Mouse (Mus musculus) cerebellum, postnatal 4 days (tissue): ENCODE measurements at regions not wholly inside any gene's neighbourhood (a gene's known extent, or its start where the extent isn't known, plus 50 kb on each side); places are given as distances from the start of the nearest gene placed in this dataset.

Source experiments
- DNase-seq, 2 experiments: peaks; one replicate each; pipeline ENCODE4 v3.0.0; 2022; ENCODE audit warnings: low spot score in 2 of 2, mixed read lengths in 1 of 2

GRCm38 (mm10) chr19:14191820-14192219 is 278.5 kb downstream of the Olfr1505 start:
- DNase-seq, result no peak

- DNase-seq, result no peak
Observed at GRCm38 (mm10) chr19:14197864-14198263, 284.5 kb downstream of the Olfr1505 start.

GRCm38 (mm10) chr19:14220507-14220909 is 307.2 kb downstream of the Olfr1505 start:
- no peak for DNase-seq

GRCm38 (mm10) chr19:14225061-14225696 is 311.8 kb downstream of the Olfr1505 start:
- DNase-seq, result no peak

- no peak for DNase-seq
Observed at GRCm38 (mm10) chr19:14225787-14226186, 312.5 kb downstream of the Olfr1505 start.

GRCm38 (mm10) chr19:14226521-14226920 is 313.2 kb downstream of the Olfr1505 start:
- DNase-seq, result no peak

GRCm38 (mm10) chr19:14243565-14243964 is 330.2 kb downstream of the Olfr1505 start:
- DNase-seq, result no peak

- no peak for DNase-seq
Observed at GRCm38 (mm10) chr19:14246973-14247614, 333.8 kb downstream of the Olfr1505 start.

- peak in 1 of 2 experiments; percentile 32 for DNase-seq
Observed at GRCm38 (mm10) chr19:14247979-14248378, 334.6 kb downstream of the Olfr1505 start.

GRCm38 (mm10) chr19:14258621-14259051 is 339.2 kb downstream of the Tle4 start:
- DNase-seq, result no peak

GRCm38 (mm10) chr19:14259223-14259622 is 338.6 kb downstream of the Tle4 start:
- DNase-seq, result no peak

GRCm38 (mm10) chr19:14289331-14289737 is 308.5 kb downstream of the Tle4 start:
- no peak for DNase-seq

GRCm38 (mm10) chr19:14290911-14291310 is 306.9 kb downstream of the Tle4 start:
- DNase-seq, result no peak

- no peak for DNase-seq
Observed at GRCm38 (mm10) chr19:14293172-14293571, 304.7 kb downstream of the Tle4 start.

GRCm38 (mm10) chr19:14301176-14301943 is 296.5 kb downstream of the Tle4 start:
- DNase-seq, result no peak

- no peak for DNase-seq
Observed at GRCm38 (mm10) chr19:14314301-14314700, 283.6 kb downstream of the Tle4 start.

- no peak for DNase-seq
Observed at GRCm38 (mm10) chr19:14319677-14320191, 278.1 kb downstream of the Tle4 start.

- DNase-seq, result no peak
Observed at GRCm38 (mm10) chr19:14325353-14326052, 272.3 kb downstream of the Tle4 start.

- DNase-seq, result no peak
Observed at GRCm38 (mm10) chr19:14333041-14334012, 264.5 kb downstream of the Tle4 start.

GRCm38 (mm10) chr19:14337025-14337424 is 260.8 kb downstream of the Tle4 start:
- DNase-seq, result no peak

GRCm38 (mm10) chr19:14340759-14341158 is 257.1 kb downstream of the Tle4 start:
- no peak for DNase-seq
